Mouse (Mus musculus) olfactory bulb, adult 2 months (tissue): ENCODE results near the gene Mcrip1.
"Not testable (repeated sequence)": the region's sequence is repeated elsewhere in the genome, so short reads cannot be mapped to it uniquely, and the experiment has no call there.

Experiments used
- CTCF ChIP-seq: fragments of 200-500 bp; IDR thresholded peaks from 2 replicates; pipeline ENCODE4 v1.5.1; 2012; ENCODE audit warnings: low read depth, mild to moderate bottlenecking, low read length, moderate library complexity; ENCODE audit not compliant: insufficient read depth
- POLR2A ChIP-seq: fragments of 200-500 bp; IDR thresholded peaks from 2 replicates; pipeline ENCODE4 v1.6.1; 2012; ENCODE audit warnings: mild to moderate bottlenecking, low read depth, low read length, moderate library complexity; ENCODE audit not compliant: insufficient read depth

DNA sequence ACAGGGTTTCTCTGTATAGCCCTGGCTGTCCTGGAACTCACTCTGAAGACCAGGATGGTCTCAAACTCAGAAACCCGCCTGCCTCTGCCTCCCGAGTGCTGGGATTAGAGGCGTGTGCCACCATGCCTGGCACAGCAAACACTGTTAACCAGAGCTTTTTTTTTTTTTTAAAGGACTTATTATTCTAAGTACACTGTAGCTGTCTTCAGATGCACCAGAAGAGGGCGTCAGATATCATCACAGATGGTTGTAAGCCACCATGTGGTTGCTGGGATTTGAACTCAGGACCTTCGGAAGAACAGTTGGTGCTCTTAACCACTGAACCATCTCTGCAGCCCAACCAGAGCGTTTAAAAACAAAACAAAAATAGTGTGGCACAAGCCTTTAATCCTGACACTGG, 9.3 kb upstream of the Mcrip1 start:
- not testable (repeated sequence) for TF ChIP-seq CTCF, POLR2A
